Mouse (Mus musculus): ENCODE results near the gene Usp13. TPM values are rescaled to one million over a fixed set of nuclear protein-coding genes. Genes with fewer than 3 reads are reported as not detected.

The Usp13 gene
- total RNA-seq, 2 experiments from 2014 or later, result 191 to 208 TPM

DNA sequence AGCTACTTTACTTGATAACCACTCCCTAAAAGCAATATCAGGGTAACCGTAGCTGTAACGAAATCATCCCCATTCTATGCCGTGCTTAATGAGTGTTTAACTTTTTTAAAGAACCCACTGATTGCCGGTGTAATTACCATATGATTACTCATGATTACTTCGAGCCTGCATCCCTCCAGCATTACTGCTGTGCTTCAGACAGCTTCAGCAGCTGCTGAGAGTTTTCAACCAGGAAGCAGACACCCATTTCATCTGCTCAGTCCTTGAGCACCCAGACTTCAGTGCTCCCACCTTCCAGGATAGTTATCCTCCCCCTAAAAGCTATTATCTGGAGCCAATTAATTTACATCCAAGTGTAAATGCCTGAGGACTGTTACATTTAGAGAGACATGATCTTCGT, 106.8 kb downstream of the Usp13 start:
- DNase-seq (ENCODE audit: low spot score), result no peak

DNA sequence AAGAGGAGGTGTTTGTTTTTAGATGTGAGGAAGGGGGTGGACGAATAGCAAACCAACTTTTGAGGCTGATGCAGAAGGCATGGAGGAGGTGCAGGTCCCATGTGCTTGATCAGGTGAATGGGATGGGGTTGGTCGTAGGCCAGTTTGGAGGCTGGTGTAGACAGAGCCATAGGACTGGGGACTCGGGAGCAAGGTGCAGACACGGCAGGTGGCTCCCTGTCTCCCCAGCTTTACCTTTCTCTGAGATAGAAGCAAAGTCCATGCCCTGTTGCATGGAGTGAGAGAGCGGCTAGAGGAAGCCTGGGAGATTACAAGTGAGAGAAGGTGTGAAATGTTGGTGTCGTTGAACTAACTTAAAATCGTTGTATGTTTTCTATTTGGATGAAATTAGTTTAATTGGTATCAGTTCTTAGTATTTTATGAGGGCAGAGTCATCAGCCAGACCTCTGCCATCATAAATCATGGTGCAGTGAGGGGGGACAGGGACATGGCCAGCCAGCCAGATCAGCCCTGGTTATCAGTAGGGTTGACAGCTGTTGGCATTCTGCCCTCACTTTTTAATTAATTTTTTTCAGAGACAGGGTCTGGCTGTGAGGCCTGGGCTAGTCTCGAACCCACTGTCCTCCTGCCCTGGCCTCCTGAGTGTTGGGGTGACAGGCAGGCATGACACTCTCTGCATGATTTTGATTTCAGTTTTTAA, 122.6 kb downstream of the Usp13 start:
- DNase-seq (ENCODE audit: low spot score), result no peak

GRCm38 (mm10) chr3:32947486-32947885, 130.1 kb downstream of the Usp13 start:
- DNase-seq (ENCODE audit: low spot score), result no peak

DNA sequence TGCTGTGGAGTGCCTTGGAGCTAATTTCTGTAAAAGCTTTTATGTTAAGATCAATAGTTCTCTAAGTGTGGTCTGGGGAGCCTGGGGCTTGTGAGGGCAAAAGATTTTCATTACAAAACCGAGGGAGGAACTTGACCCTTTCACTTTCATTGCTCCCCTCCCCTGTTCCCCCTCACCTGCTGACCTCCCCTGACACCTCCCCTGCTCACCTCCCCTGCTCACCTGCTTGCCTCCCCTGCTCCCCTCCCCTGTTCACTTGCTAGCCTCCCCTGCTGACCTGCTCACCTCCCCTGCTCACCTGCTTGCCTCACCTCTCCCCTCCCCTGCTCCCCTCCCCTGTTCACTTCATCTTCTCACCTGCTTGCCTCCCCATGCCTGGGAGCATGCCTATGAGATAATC, 134.0 kb downstream of the Usp13 start:
- no peak for DNase-seq (ENCODE audit: low spot score)

GRCm38 (mm10) chr3:32961494-32961893, 144.1 kb downstream of the Usp13 start:
- DNase-seq (ENCODE audit: low spot score), result no peak

- no peak for DNase-seq (ENCODE audit: low spot score)
Observed at GRCm38 (mm10) chr3:32965528-32965927, 148.2 kb downstream of the Usp13 start.

- no peak for DNase-seq (ENCODE audit: low spot score)
Observed at GRCm38 (mm10) chr3:32968671-32969425, 151.5 kb downstream of the Usp13 start.

DNA sequence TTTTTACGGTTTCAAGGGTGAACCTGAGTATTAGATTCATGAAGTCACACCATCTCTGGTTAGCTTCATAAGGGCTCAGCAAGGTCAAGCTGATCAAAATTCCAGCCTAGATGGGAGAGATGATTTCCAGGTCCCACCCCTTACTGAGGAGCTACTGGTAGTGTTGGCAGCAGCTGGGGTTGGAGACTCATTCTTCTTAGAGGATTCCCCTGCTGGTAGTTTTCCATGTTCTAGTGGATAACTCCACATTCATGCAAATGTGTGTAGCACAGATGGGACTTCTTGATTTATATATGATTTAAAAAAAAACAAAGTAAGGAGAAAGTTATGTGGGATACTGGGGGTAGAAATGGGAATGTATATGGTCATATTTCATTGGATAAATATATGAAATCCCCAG, 152.9 kb downstream of the Usp13 start:
- no peak for DNase-seq (ENCODE audit: low spot score)

DNA sequence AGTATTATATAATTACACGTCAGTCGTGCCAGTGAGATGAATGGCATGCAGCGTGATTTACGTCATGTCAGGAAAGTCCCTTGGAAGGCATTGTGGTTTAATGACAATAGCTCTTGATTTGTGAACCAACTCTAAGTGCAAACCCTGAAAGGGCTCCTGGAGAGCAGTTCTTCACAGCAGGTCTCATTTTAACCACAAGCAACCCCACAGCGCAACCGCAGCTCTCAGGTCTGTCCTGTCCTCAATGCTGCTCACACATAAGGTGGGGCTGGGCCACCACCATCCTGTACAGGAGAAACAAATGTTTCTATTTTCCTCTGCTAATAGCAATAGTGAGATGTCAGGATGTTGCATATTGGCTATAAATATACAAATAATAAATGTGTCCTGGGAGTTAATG, 161.9 kb downstream of the Usp13 start:
- DNase-seq (ENCODE audit: low spot score), result no peak

DNA sequence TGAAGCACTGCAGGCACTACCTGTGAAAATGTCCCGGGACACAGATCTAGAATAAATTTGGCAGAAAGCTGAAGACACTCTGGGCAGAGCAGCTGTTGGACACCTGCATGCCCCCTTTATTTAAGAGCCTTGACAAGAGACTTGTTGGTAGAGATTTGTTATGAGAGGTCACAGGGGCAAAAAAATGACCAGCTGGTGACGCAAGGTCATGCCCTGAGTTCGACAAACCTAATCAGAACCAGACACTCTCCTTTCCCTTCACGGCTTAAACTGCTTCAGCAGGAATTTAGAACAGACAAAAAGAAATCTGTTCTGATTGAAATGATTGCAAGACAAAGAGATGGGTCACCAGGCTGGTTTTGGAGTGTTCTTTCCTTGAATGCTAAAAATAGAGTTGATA, 162.6 kb downstream of the Usp13 start:
- DNase-seq (ENCODE audit: low spot score), result no peak

GRCm38 (mm10) chr3:32985141-32985540, 167.8 kb downstream of the Usp13 start:
- DNase-seq (ENCODE audit: low spot score), result no peak

Other genes starting within 250 kb of the Usp13 start
- 1 to 10 TPM; 3.4 to 5.5 TPM for gene Gnb4, start 201.0 kb upstream of the Usp13 start, total RNA-seq (2021)
- 10 to 100 TPM; 14.3 to 14.7 TPM for gene Actl6a, start 111.2 kb upstream of the Usp13 start, total RNA-seq (2021)
- 100 to 1,000 TPM; 575 to 650 TPM for gene Ndufb5, start 80.6 kb upstream of the Usp13 start, total RNA-seq (2021)
- gene Mrpl47, start 79.9 kb upstream of the Usp13 start, total RNA-seq (2021), result 10 to 100 TPM; 24.5 to 26.9 TPM